Mouse (Mus musculus) embryonic stem cell, embryonic (primary cell): ENCODE measurements around the gene Immt.
"Not testable (repeated sequence)": the region's sequence is repeated elsewhere in the genome, so short reads cannot be mapped to it uniquely, and the experiment has no call there.

ENCODE experiments used
- CTCF ChIA-PET, 4 experiments: fragments of 300-600 bp in 2 of 4; fragments of 350-600 bp in 2 of 4; sonication (Branson Sonifier 250); formaldehyde crosslinking; loops; one replicate each; lab custom pipeline; 2022; ENCODE audit warnings: inconsistent platforms in 2 of 4; lab: Charles Lee
- POLR2A ChIA-PET, 4 experiments: fragments of 300-600 bp in 2 of 4; fragments of 350-600 bp in 2 of 4; sonication (Branson Sonifier 250); formaldehyde crosslinking; loops; one replicate each; lab custom pipeline; 2022; ENCODE audit warnings: antibody characterized with exemption in 4 of 4, inconsistent platforms in 1 of 4; lab: Charles Lee

The Immt gene

GRCm38 (mm10) chr6:71823961-71824360, 7.2 kb upstream of the Immt start:
- POLR2A ChIA-PET: interaction anchor here (0.6 to 3.6 kb wide), 72 partner anchors 8 to 1132 kb away, joined by 3 to 19 read pairs (median 4); partner anchors contain the start of genes Kdm3a (in 3 of the 4), Chmp3 (in 2 of the 4), Krcc1 (in 2 of the 4) and Thnsl2 (in 2 of the 4)

GRCm38 (mm10) chr6:71826869-71827268, 4.3 kb upstream of the Immt start, which contains the start of gene Mrpl35:
Gene Mrpl35, minus strand, starts transcription at chr6:71826969.
- CTCF ChIA-PET: no interaction called here
- POLR2A ChIA-PET: no interaction called here

More at GRCm38 (mm10) chr6:71823961-71824360, 7.2 kb upstream of the Immt start:
- CTCF ChIA-PET: interaction anchor here in 2 of 4 experiments (0.5 to 1.4 kb wide), 4 partner anchors 19 to 551 kb away, joined by 3 to 8 read pairs (median 4); no protein-coding TSS in a partner anchor

- CTCF ChIA-PET: no interaction called here
- POLR2A ChIA-PET: interaction anchor here in 3 of 4 experiments (0.7 to 3.7 kb wide), 13 partner anchors 10 to 605 kb away, joined by 3 to 16 read pairs (median 4); partner anchors contain the start of genes Kdm3a (in 2 of the 3), Chmp3 (in 1 of the 3), Polr1a (in 1 of the 3) and Ptcd3 (in 1 of the 3)
Observed at GRCm38 (mm10) chr6:71829768-71830167, 1.4 kb upstream of the Immt start.

DNA sequence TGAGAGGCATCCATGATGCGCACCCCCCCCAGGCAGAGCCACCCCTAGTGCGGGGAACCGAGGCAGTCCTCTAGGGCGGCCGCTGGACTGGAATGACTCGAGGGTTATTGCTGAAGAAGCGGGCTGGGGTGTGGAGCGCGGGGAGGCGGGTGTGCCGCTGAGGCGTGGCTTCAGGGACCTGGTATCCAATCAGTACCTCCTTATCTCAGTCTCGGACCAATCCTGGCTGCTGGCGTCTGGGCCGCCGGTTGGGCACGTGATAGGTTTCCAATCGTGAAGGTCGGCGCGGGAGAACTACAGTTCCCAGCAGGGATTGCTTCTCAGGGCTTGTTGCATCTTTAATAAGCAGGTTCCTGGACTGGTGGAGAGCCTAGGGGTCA, 440 bp downstream of the Immt start:
- ChIA-PET POLR2A (interaction anchor here in 3 of 4 experiments (0.6 to 3.7 kb wide), 33 partner anchors 8 to 561 kb away, joined by 3 to 19 read pairs (median 5); partner anchors contain the start of genes Kdm3a (in 3 of the 3), Krcc1 (in 2 of the 3), Polr1a (in 2 of the 3) and Ptcd3 (in 2 of the 3)), CTCF (no interaction called here)

DNA sequence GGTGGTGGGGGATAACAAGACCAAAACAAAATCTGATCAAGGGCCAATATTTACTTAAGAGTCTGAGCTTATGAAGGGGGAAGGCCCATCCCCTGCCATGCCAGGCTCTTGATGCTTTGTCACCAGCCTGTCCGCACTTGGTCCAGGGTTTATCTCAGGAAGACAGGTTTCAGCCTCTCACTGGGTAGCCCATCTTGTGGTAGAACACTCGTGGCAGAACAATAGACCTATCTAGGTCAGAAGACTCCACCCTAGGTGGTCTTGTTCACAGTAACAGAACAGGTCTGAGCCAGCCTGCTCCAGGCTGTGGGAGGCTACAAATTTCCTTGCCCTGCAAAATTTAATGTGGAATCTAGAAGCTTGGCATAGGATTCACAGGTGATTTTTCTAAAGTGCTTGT, 5.7 kb downstream of the Immt start:
- ChIA-PET POLR2A (interaction anchor here in 3 of 4 experiments (1.0 to 3.9 kb wide), 20 partner anchors 9 to 566 kb away, joined by 3 to 18 read pairs (median 4); partner anchors contain the start of genes Kdm3a (in 3 of the 3), Polr1a (in 2 of the 3), Ptcd3 (in 2 of the 3) and Krcc1 (in 1 of the 3)), CTCF (interaction anchor here in 1 of 4 experiments (0.5 to 1.1 kb wide), 2 partner anchors 11 to 32 kb away, joined by 4 read pairs; no protein-coding TSS in a partner anchor)

DNA sequence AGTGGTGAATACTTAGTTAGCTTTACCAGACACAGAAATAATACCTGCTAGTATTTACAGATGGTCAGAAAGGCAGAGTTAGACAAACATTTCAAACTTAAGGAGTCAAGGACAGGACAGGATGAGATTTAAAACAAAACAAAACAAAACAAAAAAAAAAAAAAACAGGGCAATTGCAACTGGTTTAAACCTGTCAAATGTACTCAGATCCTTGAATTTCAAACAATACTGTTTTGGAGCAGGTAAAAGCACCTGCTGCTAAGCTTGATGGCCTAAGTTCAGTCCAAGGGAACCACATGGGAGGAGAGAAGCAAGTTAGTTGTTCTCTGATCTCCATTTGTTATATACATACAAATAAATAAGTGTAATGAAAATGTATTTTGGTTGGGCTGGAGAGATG, 8.7 kb downstream of the Immt start:
- POLR2A ChIA-PET: interaction anchor here (0.6 to 2.3 kb wide), 13 partner anchors 8 to 708 kb away, joined by 3 to 10 read pairs (median 3); partner anchors contain the start of genes Immt (in 1 of the 4), Polr1a (in 1 of the 4) and Ptcd3 (in 1 of the 4)
- CTCF ChIA-PET: no interaction called here

GRCm38 (mm10) chr6:71840597-71841290, 9.6 kb downstream of the Immt start:
- ChIA-PET CTCF (no interaction called here), POLR2A (interaction anchor here in 2 of 4 experiments (0.6 to 1.2 kb wide), 4 partner anchors 10 to 45 kb away, joined by 3 to 7 read pairs (median 4); partner anchors contain the start of gene Immt (in 1 of the 2))

DNA sequence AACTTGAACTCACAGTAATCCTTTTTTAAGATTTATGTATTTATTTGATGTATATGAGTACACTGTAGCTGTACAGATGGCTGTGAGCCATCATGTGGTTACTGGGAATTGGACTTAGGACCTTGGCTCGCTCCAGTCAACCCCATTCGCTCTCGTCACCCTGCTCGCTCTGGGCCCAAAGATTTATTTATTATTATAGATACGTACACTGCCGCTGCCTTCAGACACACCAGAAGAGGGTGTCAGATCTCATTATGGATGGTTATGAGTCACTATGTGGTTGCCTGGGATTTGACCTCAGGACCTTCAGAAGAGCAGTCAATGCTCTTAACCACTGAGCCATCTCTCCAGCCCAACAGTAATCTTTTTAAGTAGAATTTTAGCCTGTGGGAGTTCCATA, 15.8 kb downstream of the Immt start:
- CTCF ChIA-PET: not testable (repeated sequence)
- POLR2A ChIA-PET: interaction anchor here in 2 of 4 experiments (0.7 to 2.9 kb wide), 4 partner anchors 10 to 16 kb away, joined by 4 to 10 read pairs (median 6); partner anchors contain the start of gene Immt (in 1 of the 2)

GRCm38 (mm10) chr6:71867751-71868150, 36.6 kb downstream of the Immt start:
- CTCF ChIA-PET: interaction anchor here in 2 of 4 experiments (0.6 to 1.6 kb wide), 5 partner anchors 11 to 297 kb away, joined by 3 to 6 read pairs (median 3); no protein-coding TSS in a partner anchor

DNA sequence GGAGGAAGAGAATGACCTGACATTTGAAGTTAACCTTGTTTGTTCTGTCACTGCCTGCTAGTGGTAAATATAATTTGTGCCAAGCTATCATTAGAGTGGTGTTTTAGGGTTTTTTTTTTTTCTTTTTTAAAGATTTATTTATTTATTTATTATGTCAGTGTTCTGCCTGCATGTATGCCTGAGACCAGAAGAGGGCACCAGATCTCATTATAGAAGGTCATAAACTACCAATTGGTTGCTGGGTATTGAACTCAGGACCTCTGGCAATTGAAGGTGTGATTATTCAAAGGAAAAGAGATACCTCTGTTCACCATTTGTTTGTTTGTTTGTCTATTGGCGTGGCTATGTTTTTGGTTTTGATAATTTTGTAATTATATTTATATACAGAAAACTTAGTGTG, 37.7 kb downstream of the Immt start:
- CTCF ChIA-PET: interaction anchor here in 3 of 4 experiments (1.0 to 1.6 kb wide), 4 partner anchors 9 to 296 kb away, joined by 3 to 4 read pairs (median 3); no protein-coding TSS in a partner anchor
- POLR2A ChIA-PET: interaction anchor here in 2 of 4 experiments (0.6 to 6.5 kb wide), 8 partner anchors 9 to 96 kb away, joined by 3 to 41 read pairs (median 4); partner anchors contain the start of genes Polr1a (in 1 of the 2) and Ptcd3 (in 1 of the 2)

More at GRCm38 (mm10) chr6:71867751-71868150, 36.6 kb downstream of the Immt start:
- POLR2A ChIA-PET: interaction anchor here in 1 of 4 experiments (1.0 to 6.5 kb wide), 5 partner anchors 10 to 47 kb away, joined by 3 to 41 read pairs (median 5); partner anchors contain the start of genes Polr1a and Ptcd3

DNA sequence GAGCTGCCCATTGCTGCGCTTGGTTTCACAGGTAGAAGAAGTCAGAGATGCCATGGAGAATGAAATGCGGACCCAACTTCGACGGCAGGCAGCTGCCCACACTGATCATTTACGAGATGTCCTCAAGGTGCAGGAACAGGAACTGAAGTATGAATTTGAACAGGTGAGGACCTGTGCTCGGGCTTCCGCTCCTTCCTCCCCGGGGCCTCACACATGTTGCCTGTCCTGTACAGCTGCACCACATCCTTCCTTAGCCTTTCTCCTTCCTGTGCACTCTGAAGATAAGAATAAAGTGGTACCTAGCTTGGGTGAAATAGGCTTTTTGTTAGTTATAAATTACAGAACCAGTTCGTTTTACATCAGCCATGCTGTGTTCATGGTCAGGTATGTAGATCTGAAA, 40.3 kb downstream of the Immt start:
- ChIA-PET CTCF (interaction anchor here in 1 of 4 experiments (0.6 kb wide), 1 partner anchor 390 kb away, joined by 6 read pairs; no protein-coding TSS in a partner anchor), POLR2A (interaction anchor here in 2 of 4 experiments (1.0 to 6.5 kb wide), 11 partner anchors 6 to 139 kb away, joined by 3 to 41 read pairs (median 5); partner anchors contain the start of genes Polr1a (in 1 of the 2) and Ptcd3 (in 1 of the 2))

GRCm38 (mm10) chr6:71877965-71878760, 47.0 kb downstream of the Immt start:
- ChIA-PET POLR2A (interaction anchor here in 2 of 4 experiments (0.9 to 6.9 kb wide), 10 partner anchors 6 to 31 kb away, joined by 3 to 41 read pairs (median 7); partner anchors contain the start of genes Polr1a (in 2 of the 2) and Ptcd3 (in 2 of the 2)), CTCF (interaction anchor here (0.6 to 1.2 kb wide), 6 partner anchors 9 to 34 kb away, joined by 3 to 7 read pairs (median 3); no protein-coding TSS in a partner anchor)

DNA sequence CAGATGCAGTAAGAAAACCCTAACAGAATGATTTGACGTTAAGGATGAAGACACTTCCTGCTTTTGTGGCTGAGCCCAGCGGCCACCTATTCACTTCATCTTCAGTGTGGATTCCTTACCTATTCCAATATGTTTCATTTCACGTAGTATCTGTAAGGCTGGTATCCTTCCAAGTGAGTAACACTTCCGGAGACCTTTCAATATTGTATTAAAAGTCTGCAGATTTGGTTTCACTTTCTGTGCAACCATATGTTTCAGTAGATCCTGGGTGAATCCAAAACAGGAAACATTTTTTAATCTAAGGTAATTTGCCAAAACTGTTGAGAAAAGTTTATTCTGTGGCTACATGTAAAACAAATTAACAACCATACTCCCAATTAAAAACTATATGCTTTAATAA, 62.1 kb downstream of the Immt start:
- ChIA-PET CTCF (no interaction called here), POLR2A (interaction anchor here in 1 of 4 experiments (1.0 to 1.5 kb wide), 4 partner anchors 9 to 17 kb away, joined by 4 to 6 read pairs (median 4); partner anchors contain the start of genes Polr1a and Ptcd3)

DNA sequence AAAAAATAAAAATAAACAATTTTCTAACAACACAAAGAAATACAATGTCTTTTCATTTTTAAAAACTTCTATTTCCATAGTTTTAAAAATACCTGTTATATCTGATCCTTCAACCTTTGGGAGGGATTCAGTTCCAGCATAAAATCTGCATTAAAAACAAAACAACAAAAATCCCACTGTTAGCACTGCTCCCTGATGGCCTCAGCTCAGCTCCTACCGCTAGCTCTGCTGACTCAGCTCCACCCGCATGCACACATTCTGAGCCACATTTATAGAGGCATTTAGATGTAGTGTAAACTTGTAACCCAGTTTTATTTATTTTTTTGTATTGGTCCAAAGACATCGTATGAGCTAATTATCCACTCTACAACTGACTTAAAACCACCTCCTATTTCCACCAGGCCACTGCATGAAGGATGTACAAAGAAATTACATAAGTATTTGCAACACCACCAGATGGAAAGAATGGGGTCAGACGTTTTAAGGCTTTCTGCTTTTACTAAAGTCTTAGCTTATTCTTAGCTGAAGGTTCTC, 76.6 kb downstream of the Immt start:
- ChIA-PET CTCF (interaction anchor here in 1 of 4 experiments (0.5 kb wide), 1 partner anchor 19 kb away, joined by 5 read pairs; no protein-coding TSS in a partner anchor), POLR2A (interaction anchor here in 3 of 4 experiments (0.6 to 26.9 kb wide), 36 partner anchors 9 to 851 kb away, joined by 3 to 423 read pairs (median 5); partner anchors contain the start of genes Immt (in 1 of the 3) and Kdm3a (in 1 of the 3))

DNA sequence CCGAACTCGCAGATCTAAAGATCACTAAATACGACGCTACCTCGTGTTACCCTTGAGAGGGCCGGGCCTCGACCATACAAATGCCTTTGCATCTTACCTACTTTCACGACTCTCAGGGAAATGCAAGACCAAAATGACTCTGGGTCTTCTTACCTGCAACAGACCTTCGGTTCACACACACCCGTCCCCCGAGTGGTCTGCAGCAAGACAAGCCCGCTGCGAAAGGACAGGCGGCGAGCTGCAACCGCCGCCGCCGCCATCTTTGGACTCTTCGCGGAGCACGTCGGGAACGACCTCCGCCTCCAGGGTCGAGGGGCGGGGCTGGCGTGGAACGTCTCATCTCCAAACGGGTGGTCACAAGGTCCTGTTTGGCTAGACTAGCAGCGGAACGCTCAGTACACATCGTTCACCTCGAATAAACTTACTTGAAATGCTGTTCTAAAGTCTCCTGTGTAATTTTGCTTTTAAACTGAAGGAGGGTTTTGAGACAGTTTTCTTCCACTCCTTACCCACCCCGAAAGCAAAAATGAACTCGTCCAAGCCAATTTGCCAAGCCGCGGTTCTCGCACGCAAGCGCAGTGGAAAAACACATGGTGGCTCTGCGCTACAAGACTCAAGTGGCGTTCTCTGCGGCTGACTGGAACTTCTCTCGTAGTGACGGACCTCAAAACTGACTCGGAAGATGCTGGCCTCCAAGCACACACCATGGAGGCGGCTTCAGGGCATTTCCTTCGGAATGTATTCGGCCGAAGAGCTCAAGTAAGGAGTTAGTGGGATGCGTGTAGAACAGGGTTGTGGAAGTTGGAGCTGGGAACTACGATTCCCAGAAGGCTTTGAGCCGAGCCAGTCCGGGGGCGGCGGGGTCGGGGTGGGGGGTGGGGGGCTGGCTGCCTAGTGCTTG, 77.6 kb downstream of the Immt start, which contains the start of the genes Ptcd3 and Polr1a:
TSS of gene Ptcd3 (minus strand) at position 270 of the 901 bp plus-strand sequence.
TSS of gene Polr1a (plus strand) at position 573 of the 901 bp plus-strand sequence.
- POLR2A ChIA-PET: interaction anchor here (0.6 to 26.9 kb wide), 63 partner anchors 7 to 765 kb away, joined by 3 to 423 read pairs (median 4); partner anchors contain the start of genes Immt (in 2 of the 4), Kdm3a (in 2 of the 4), Mat2a (in 1 of the 4) and Usp39 (in 1 of the 4)
- CTCF ChIA-PET: interaction anchor here in 2 of 4 experiments (0.5 to 0.7 kb wide), 2 partner anchors 55 to 77 kb away, joined by 3 to 9 read pairs; no protein-coding TSS in a partner anchor
